ENCODE assay signal across 9 mouse cellular contexts in the genomic region with DNA sequence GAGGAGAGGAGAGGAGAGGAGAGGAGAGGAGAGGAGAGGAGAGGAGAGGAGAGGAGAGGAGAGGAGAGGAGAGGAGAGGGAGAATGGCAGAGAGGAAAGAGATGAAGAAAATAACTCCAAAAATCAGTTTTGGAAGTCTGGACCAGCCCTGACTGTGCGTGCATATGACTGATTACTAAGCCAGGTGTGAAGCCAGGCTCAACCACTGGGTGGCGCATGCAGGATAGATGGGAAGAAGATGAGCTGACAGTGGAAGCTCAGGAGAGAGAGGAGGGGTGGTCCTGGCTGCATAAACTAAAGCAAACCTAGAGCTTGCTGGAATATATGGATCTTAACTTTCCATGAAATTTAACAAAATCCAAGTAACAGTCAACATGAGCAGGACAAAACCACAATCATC. TPM values are rescaled to one million over a fixed set of nuclear protein-coding genes. Genes with fewer than 3 reads are reported as not detected.
DNase-seq lines count a peak whose midpoint lies in the region; ATAC-seq lines count a peak whose summit lies in the region.
"Had no signal": no experiment of that assay in that cellular context is flagged by ENCODE, and none has a peak within 500 bp of the region (broad histone marks: within the 10 kb centered on the region; RNA-seq: fewer than 3 reads in every experiment).

No protein-coding gene starts in this region.

- DNase-seq in neural tube, embryonic 10.5 days (ENCODE audit: extremely low spot score, low spot score) = peak; percentile 54
- DNase-seq in adipocyte (ENCODE audit: low spot score) = peak; percentile 60
- DNase-seq in embryo, embryonic 10 days (ENCODE audit: low spot score) = peak; percentile 69
- peak; percentile 66 to 76 for DNase-seq in heart, postnatal 36 days
- DNase-seq in liver, embryonic 13.5 days = peak; percentile 15
- peak; percentile 27 for DNase-seq in retina, postnatal 7 days (ENCODE audit: low read depth, low spot score)

- H3K9me3 ChIP-seq in neural tube, embryonic 15.5 days (replicated peaks) = no peaks in the 10 kb centered on the region
- H3K9me3 ChIP-seq in liver, embryonic 13.5 days (replicated peaks) = no peaks in the 10 kb centered on the region
- H3K9me3 ChIP-seq: lung, embryonic 15.5 days had no signal

- H3K36me3 ChIP-seq in neural tube, embryonic 15.5 days = no peaks in the 10 kb centered on the region
- peaks cover 10% of the 10 kb centered on the region for H3K36me3 ChIP-seq in liver, embryonic 13.5 days
- H3K36me3 ChIP-seq: lung, embryonic 15.5 days had no signal

- H3K4me1 ChIP-seq in neural tube, embryonic 15.5 days = no peaks in the 10 kb centered on the region
- H3K4me1 ChIP-seq in liver, embryonic 13.5 days (replicated peaks) = no peaks in the 10 kb centered on the region
- H3K4me1 ChIP-seq: lung, embryonic 15.5 days had no signal

- 24% methylated on average over 2 of the region's 2 CpGs for WGBS in neural tube, embryonic 15.5 days
- WGBS in liver, embryonic 13.5 days (ENCODE audit: insufficient replicate concordance) = 26% methylated on average over 2 of the region's 2 CpGs

- H3K27ac ChIP-seq in neural tube, embryonic 15.5 days (replicated peaks) = no peak overlapping the region
- no peak overlapping the region for H3K27ac ChIP-seq in liver, embryonic 13.5 days
- H3K27ac ChIP-seq: lung, embryonic 15.5 days had no signal

- H3K27me3 ChIP-seq in neural tube, embryonic 15.5 days (replicated peaks) = no peaks in the 10 kb centered on the region
- H3K27me3 ChIP-seq in liver, embryonic 13.5 days = no peaks in the 10 kb centered on the region
- H3K27me3 ChIP-seq: lung, embryonic 15.5 days had no signal

- no peak overlapping the region for H3K4me3 ChIP-seq in neural tube, embryonic 15.5 days (replicated peaks)
- no peak overlapping the region for H3K4me3 ChIP-seq in liver, embryonic 13.5 days (replicated peaks)
- H3K4me3 ChIP-seq: lung, embryonic 15.5 days had no signal

- H3K9ac ChIP-seq in neural tube, embryonic 15.5 days (replicated peaks) = no peak overlapping the region
- no peak overlapping the region for H3K9ac ChIP-seq in liver, embryonic 13.5 days
- H3K9ac ChIP-seq: lung, embryonic 15.5 days had no signal

- H3K4me2 ChIP-seq in neural tube, embryonic 15.5 days = no peak overlapping the region
- no peak overlapping the region for H3K4me2 ChIP-seq in liver, embryonic 13.5 days
- H3K4me2 ChIP-seq: lung, embryonic 15.5 days had no signal

- ATAC-seq in neural tube, embryonic 15.5 days (ENCODE audit: low FRiP score) = no peak
- ATAC-seq in liver, embryonic 13.5 days (ENCODE audit: low read depth) = no peak
- ATAC-seq in erythroblast, adult 5-6 weeks (replicated peaks; ENCODE audit: low FRiP score, poor library complexity, severe bottlenecking) = no peak; the same call in 1 of the 2 replicates

- intact Hi-C loops in heart, postnatal 36 days (cut with DNase I) = loop anchor here (1.0 to 5.0 kb wide), 2 partner anchors 41 to 445 kb away; no protein-coding TSS in a partner anchor

RNA-seq across cellular contexts. Expression of gene Haus7, which starts 6.9 kb away (rescaled TPM):
- polyA plus RNA-seq in neural tube, embryonic 15.5 days (2015; fragmentation: Nextera tagmentation; extraction: Ambion mirVana) = 67.5 and 74.9 TPM in 2 replicates
- 1 to 10 TPM; 6.8 to 6.9 TPM for total RNA-seq in heart, postnatal 36 days (2021)
- polyA plus RNA-seq in liver, embryonic 13.5 days (2015; fragmentation: Nextera tagmentation; extraction: Ambion mirVana) = 50.6 and 51.9 TPM in 2 replicates
- 1.2 and 13.0 TPM in 2 replicates for total RNA-seq in erythroblast, adult 5-6 weeks (2015; ENCODE audit: low replicate concordance)
- total RNA-seq in erythroblast, adult 5-6 weeks (2017; ENCODE audit: low replicate concordance) = 5.4 and 13.7 TPM in 2 replicates

RNA-seq across cellular contexts. Expression of gene Trex2, which starts 16.8 kb away (rescaled TPM):
- not detected in 2 replicates for polyA plus RNA-seq in neural tube, embryonic 15.5 days (2015; fragmentation: Nextera tagmentation; extraction: Ambion mirVana)
- not detected for total RNA-seq in heart, postnatal 36 days (2021)
- polyA plus RNA-seq in liver, embryonic 13.5 days (2015; fragmentation: Nextera tagmentation; extraction: Ambion mirVana) = not detected in 2 replicates
- not detected in 2 replicates for total RNA-seq in erythroblast, adult 5-6 weeks (2015; ENCODE audit: low replicate concordance)
- not detected in 2 replicates for total RNA-seq in erythroblast, adult 5-6 weeks (2017; ENCODE audit: low replicate concordance)
- polyA plus RNA-seq: lung, embryonic 15.5 days had no signal

RNA-seq across cellular contexts. Expression of gene Bgn, which starts 31.5 kb away (rescaled TPM):
- 29.1 and 33.4 TPM in 2 replicates for polyA plus RNA-seq in neural tube, embryonic 15.5 days (2015; fragmentation: Nextera tagmentation; extraction: Ambion mirVana)
- total RNA-seq in heart, postnatal 36 days (2021) = 100 to 1,000 TPM; 229 to 253 TPM
- 7.1 and 10.6 TPM in 2 replicates for polyA plus RNA-seq in liver, embryonic 13.5 days (2015; fragmentation: Nextera tagmentation; extraction: Ambion mirVana)
- 0.63 and 3.5 TPM in 2 replicates for total RNA-seq in erythroblast, adult 5-6 weeks (2015; ENCODE audit: low replicate concordance)
- 2.5 TPM in 1 of 2 replicates, not detected in the other for total RNA-seq in erythroblast, adult 5-6 weeks (2017; ENCODE audit: low replicate concordance)

RNA-seq across cellular contexts. Expression of gene Zfp92, which starts 41.1 kb away (rescaled TPM):
- 1.2 and 1.3 TPM in 2 replicates for polyA plus RNA-seq in neural tube, embryonic 15.5 days (2015; fragmentation: Nextera tagmentation; extraction: Ambion mirVana)
- not detected for total RNA-seq in heart, postnatal 36 days (2021)
- not detected in 2 replicates for polyA plus RNA-seq in liver, embryonic 13.5 days (2015; fragmentation: Nextera tagmentation; extraction: Ambion mirVana)
- total RNA-seq in erythroblast, adult 5-6 weeks (2015; ENCODE audit: low replicate concordance) = not detected in 2 replicates
- total RNA-seq in erythroblast, adult 5-6 weeks (2017; ENCODE audit: low replicate concordance) = not detected in 2 replicates

RNA-seq across cellular contexts. Expression of gene Atp2b3, which starts 50.9 kb away (rescaled TPM):
- polyA plus RNA-seq in neural tube, embryonic 15.5 days (2015; fragmentation: Nextera tagmentation; extraction: Ambion mirVana) = 6.1 and 7.0 TPM in 2 replicates
- under 1 TPM in 1 of 2 experiments, not detected in 1; 0.08 TPM for total RNA-seq in heart, postnatal 36 days (2021)
- 0.03 TPM in 2 replicates for polyA plus RNA-seq in liver, embryonic 13.5 days (2015; fragmentation: Nextera tagmentation; extraction: Ambion mirVana)
- total RNA-seq in erythroblast, adult 5-6 weeks (2015; ENCODE audit: low replicate concordance) = not detected in 2 replicates
- not detected in 2 replicates for total RNA-seq in erythroblast, adult 5-6 weeks (2017; ENCODE audit: low replicate concordance)

Comparison
In these comparisons a context has a peak if more than half of its experiments do, and no peak if none do; other contexts are left out.
1. DNase-seq: peak in every context shown above with its lines; median percentile 71 in heart, postnatal 36 days; 69 in embryo, embryonic 10 days; 60 in adipocyte; 54 in neural tube, embryonic 10.5 days; 27 in retina, postnatal 7 days; 15 in liver, embryonic 13.5 days.
2. RNA of gene Bgn, which starts 31.5 kb away (total RNA-seq): 229 to 253 TPM in heart, postnatal 36 days; 0.63 to 3.5 TPM in erythroblast, adult 5-6 weeks; every median in the first group is over 10 times any median in the second.